ENCODE assay signal across 26 mouse cellular contexts in genomic region chr14:32632908-32633600, GRCm38 (mm10). TPM values are rescaled to one million over a fixed set of nuclear protein-coding genes. Genes with fewer than 3 reads are reported as not detected.
DNase-seq lines count a peak whose midpoint lies in the region; ATAC-seq lines count a peak whose summit lies in the region.
"Had no signal": no experiment of that assay in that cellular context is flagged by ENCODE, and none has a peak within 500 bp of the region (broad histone marks: within the 10 kb centered on the region; RNA-seq: fewer than 3 reads in every experiment).

No protein-coding gene starts in this region.

- ATAC-seq in intestine, embryonic 15.5 days, result no peak
- ATAC-seq: forebrain, embryonic 14.5 days had no signal

- H3K36me3 ChIP-seq in intestine, embryonic 15.5 days, result no peaks in the 10 kb centered on the region
- H3K36me3 ChIP-seq: embryonic facial prominence, embryonic 15.5 days; forebrain, embryonic 10.5 days; hindbrain, embryonic 13.5 days had no signal

- H3K4me2 ChIP-seq in intestine, embryonic 15.5 days (replicated peaks), result no peak overlapping the region
- H3K4me2 ChIP-seq: embryonic facial prominence, embryonic 15.5 days; hindbrain, embryonic 13.5 days had no signal

- no peaks in the 10 kb centered on the region for H3K9me3 ChIP-seq in intestine, embryonic 15.5 days
- H3K9me3 ChIP-seq: embryonic facial prominence, embryonic 15.5 days; forebrain, embryonic 10.5 days; hindbrain, embryonic 13.5 days had no signal

- no peaks in the 10 kb centered on the region for H3K4me1 ChIP-seq in intestine, embryonic 15.5 days (replicated peaks)
- H3K4me1 ChIP-seq: embryonic facial prominence, embryonic 15.5 days; forebrain, embryonic 10.5 days had no signal

- peak; percentile 41 to 64 for DNase-seq in adrenal gland, adult (ENCODE audit: inconsistent age in 2 of 2, low spot score in 1 of 2)
- no peak for DNase-seq in adrenal gland, adult 18-20 months (ENCODE audit: low spot score in 2 of 2)
- DNase-seq in ovary, postnatal 36 days (ENCODE audit: low spot score), result peak; percentile 31
- DNase-seq in ovary, postnatal 10 days (ENCODE audit: low spot score), result no peak
- peak; percentile 17 for DNase-seq in adrenal gland, postnatal 25 days
- no peak for DNase-seq in right cerebral cortex, postnatal 4 days
- DNase-seq: cerebellum, adult 11 months; cerebellum, adult 8-10 months; cerebellum, postnatal 14 days; embryo, embryonic 11 days; gastrocnemius, adult 2 months; gastrocnemius, postnatal 25 days; heart, postnatal 10 days; heart, postnatal 4 days; kidney, adult 2 months had no signal

- 72% methylated on average over 6 of the region's 6 CpGs for WGBS in intestine, embryonic 15.5 days

- no peak overlapping the region for H3K27ac ChIP-seq in intestine, embryonic 15.5 days
- H3K27ac ChIP-seq: embryonic facial prominence, embryonic 15.5 days; forebrain, embryonic 10.5 days; gastrocnemius, adult 2 months; hindbrain, embryonic 13.5 days; hindbrain, postnatal 0 days had no signal

- H3K9ac ChIP-seq in intestine, embryonic 15.5 days, result no peak overlapping the region
- H3K9ac ChIP-seq: embryonic facial prominence, embryonic 15.5 days; hindbrain, embryonic 13.5 days had no signal

- no peaks in the 10 kb centered on the region for H3K27me3 ChIP-seq in intestine, embryonic 15.5 days (replicated peaks)
- H3K27me3 ChIP-seq: CH12.LX; embryonic facial prominence, embryonic 15.5 days; hindbrain, embryonic 13.5 days had no signal

- no peak overlapping the region for H3K4me3 ChIP-seq in intestine, embryonic 15.5 days (replicated peaks)
- H3K4me3 ChIP-seq: embryonic facial prominence, embryonic 15.5 days; erythroblast, embryonic 14.5 days; forebrain, embryonic 10.5 days; gastrocnemius, adult 2 months; hindbrain, embryonic 13.5 days had no signal

RNA-seq across cellular contexts. Expression of gene Prrxl1, which starts 33.8 kb away (rescaled TPM):
- 1 to 10 TPM; 1.2 to 1.9 TPM for total RNA-seq in adrenal gland, adult 18-20 months (2021)
- total RNA-seq in adrenal gland, postnatal 25 days (2021), result 1.1 and 2.2 TPM in 2 replicates
- polyA plus RNA-seq in intestine, embryonic 15.5 days (2015; fragmentation: Nextera tagmentation; extraction: Ambion mirVana), result 0.80 and 1.0 TPM in 2 replicates
- total RNA-seq: CH12.LX; common myeloid progenitor, adult 5-6 weeks; gastrocnemius, adult 2 months; gastrocnemius, postnatal 25 days; granulocyte monocyte progenitor cell, adult 5-6 weeks; heart, postnatal 10 days; heart, postnatal 4 days had no signal
- polyA plus RNA-seq: erythroblast, embryonic 14.5 days; forebrain, embryonic 10.5 days; forebrain, embryonic 14.5 days; kidney, adult 2 months had no signal

RNA-seq across cellular contexts. Expression of gene 3425401B19Rik, which starts 52.0 kb away (rescaled TPM):
- total RNA-seq in adrenal gland, adult 18-20 months (2021), result under 1 TPM in 1 of 2 experiments, not detected in 1; 0.22 TPM
- 0.36 TPM in 1 of 2 replicates, not detected in the other for total RNA-seq in adrenal gland, postnatal 25 days (2021)
- polyA plus RNA-seq in intestine, embryonic 15.5 days (2015; fragmentation: Nextera tagmentation; extraction: Ambion mirVana), result 0.08 and 0.20 TPM in 2 replicates
- total RNA-seq: common myeloid progenitor, adult 5-6 weeks; granulocyte monocyte progenitor cell, adult 5-6 weeks had no signal
- polyA plus RNA-seq: embryonic facial prominence, embryonic 11.5 days; erythroblast, embryonic 14.5 days; forebrain, embryonic 10.5 days; forebrain, embryonic 14.5 days had no signal

Comparison
In these comparisons a context has a peak if more than half of its experiments do, and no peak if none do; other contexts are left out.
1. DNase-seq: peak in adrenal gland, adult (2 of 2), ovary, postnatal 36 days (single experiment) and adrenal gland, postnatal 25 days (single experiment); none in adrenal gland, adult 18-20 months (0 of 2), ovary, postnatal 10 days (single experiment) and right cerebral cortex, postnatal 4 days (single experiment).